Mouse (Mus musculus): ENCODE measurements at regions not wholly inside any gene's neighbourhood (a gene's known extent, or its start where the extent isn't known, plus 50 kb on each side); places are given as distances from the start of the nearest gene placed in this dataset.

- TF ChIP-seq MXI1 (IDR thresholded peaks at IDR 0.05; ENCODE audit: low read depth, low read length) (no peak), ETS1 (conservative IDR thresholded peaks at IDR 0.05; ENCODE audit: low read depth, low read length) (no peak), MAZ (IDR thresholded peaks at IDR 0.05; ENCODE audit: low read depth, low read length) (no peak), CTCF (conservative IDR thresholded peaks at IDR 0.05 in 1 of 2, IDR thresholded peaks at IDR 0.05 in 1 of 2; ENCODE audit: low read depth in 2 of 2, low read length in 2 of 2) (no peak), POLR2A (IDR thresholded peaks at IDR 0.05; ENCODE audit: low read depth, low read length) (no peak), CHD1 (IDR thresholded peaks at IDR 0.05; ENCODE audit: low read depth, low read length) (no peak), EP300 (IDR thresholded peaks at IDR 0.05; ENCODE audit: low read length) (no peak), UBTF (IDR thresholded peaks at IDR 0.05; ENCODE audit: low read depth, low read length) (no peak), KAT2A (IDR thresholded peaks at IDR 0.05; ENCODE audit: insufficient replicate concordance, low read length) (no peak), E2F4 (IDR thresholded peaks at IDR 0.05; ENCODE audit: insufficient replicate concordance, low read depth, low read length) (no peak), MAX (IDR thresholded peaks at IDR 0.05; ENCODE audit: low read length) (no peak), POLR2AphosphoS2 (IDR thresholded peaks at IDR 0.05; ENCODE audit: low read depth, low read length) (no peak), CHD2 (IDR thresholded peaks at IDR 0.05; ENCODE audit: low read length) (no peak), USF2 (conservative IDR thresholded peaks at IDR 0.05; ENCODE audit: low read depth, low read length) (no peak)
Measured at GRCm38 (mm10) chr5:101558279-101558987, 106.4 kb downstream of the Nkx6-1 start.

All from CH12.LX (cell line).